Mouse (Mus musculus): ENCODE data around the gene Cercam.

The Cercam gene

GRCm38 (mm10) chr2:29868949-29869645 is at the start of gene Cercam:
Gene Cercam, plus strand, starts transcription at chr2:29869164.
- peak; percentile 95 for DNase-seq

- no peak for DNase-seq
Observed at GRCm38 (mm10) chr2:29819363-29819762, 49.6 kb upstream of the Cercam start.

DNA sequence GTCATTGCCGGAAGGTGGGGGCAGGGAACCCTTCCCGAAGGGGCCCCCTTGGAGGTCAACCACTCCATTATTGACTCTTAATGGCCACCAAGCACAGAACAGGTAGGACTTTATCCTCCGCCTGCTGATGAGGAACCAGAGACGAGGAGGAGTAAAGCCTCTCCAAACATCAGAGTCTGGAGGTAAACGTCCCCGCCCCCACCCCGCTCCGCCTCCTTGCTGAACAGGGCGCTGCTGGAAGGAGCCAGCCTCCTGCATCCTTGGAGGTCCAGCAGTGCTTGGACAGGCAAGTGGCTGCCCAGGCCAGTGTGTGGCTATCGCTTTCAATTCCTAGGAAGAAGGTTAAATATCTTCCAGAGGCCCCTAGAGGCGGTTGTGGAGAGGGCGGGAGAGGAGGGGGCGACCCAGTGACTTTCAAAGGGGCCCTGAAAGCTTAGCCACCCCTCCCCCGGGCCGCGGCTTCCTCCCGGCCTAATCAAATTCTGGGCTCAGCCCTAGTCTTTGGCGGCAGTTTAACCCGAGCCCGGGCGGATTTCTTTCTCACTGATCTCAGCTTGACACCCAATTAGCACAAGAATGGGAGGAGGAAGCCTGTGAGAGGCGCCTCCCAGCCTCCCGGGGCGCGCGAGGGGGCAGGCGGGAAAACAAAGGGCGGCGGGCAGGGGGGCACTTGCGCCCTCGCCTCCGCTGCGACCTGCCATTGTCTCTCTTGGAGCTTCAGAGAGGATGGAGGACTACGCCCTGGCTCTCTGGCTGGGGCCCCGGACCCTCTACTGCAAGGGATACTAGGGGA is 48.7 kb upstream of the Cercam start, which contains the start of gene Urm1:
Gene Urm1 (plus strand): TSS at position 51 of the 793 bp plus-strand sequence.
- peak; percentile 97 for DNase-seq

GRCm38 (mm10) chr2:29826318-29826925 is 42.5 kb upstream of the Cercam start:
- no peak for DNase-seq

GRCm38 (mm10) chr2:29826926-29827708 is 41.8 kb upstream of the Cercam start:
- peak; percentile 99 for DNase-seq

DNA sequence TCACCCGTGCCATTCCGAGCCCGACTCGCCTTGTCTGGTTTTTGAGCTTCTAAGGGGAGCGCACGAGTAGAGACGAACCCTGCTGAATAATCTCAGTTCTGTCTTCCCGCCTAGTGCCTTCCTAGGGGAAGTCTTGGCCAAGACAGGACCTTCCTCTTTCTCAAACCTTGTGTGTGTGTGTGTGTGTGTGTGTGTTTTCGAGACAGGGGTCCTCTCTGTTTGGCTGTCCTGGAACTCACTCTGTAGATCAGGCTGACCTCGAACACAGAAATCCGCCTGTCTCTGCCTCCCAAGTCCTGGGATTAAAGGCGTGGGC is 41.3 kb upstream of the Cercam start:
- no peak for DNase-seq

- DNase-seq, result no peak
Observed at GRCm38 (mm10) chr2:29831106-29831505, 37.9 kb upstream of the Cercam start.

DNA sequence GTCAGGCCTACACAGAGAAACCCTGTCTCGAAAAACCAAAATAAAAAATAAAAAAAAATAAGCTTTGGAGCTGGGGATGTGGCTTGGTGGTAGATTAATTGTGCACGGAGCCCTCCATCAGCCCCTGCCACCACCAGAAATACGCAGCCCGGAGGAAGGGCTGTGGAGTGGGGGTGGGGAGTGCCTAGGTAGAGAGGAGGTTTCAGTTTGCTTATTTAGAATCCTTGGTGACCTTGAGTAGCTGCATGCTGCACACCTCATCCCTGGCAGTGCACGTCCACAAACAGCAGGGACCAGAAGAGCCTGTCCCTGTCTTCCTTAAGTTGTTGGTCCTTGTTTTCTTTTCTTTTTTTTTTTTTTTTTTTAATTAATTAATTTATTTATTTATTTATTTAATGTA is 35.2 kb upstream of the Cercam start:
- no peak for DNase-seq

GRCm38 (mm10) chr2:29835391-29835899 is 33.5 kb upstream of the Cercam start:
- no peak for DNase-seq

- peak; percentile 56 for DNase-seq
Observed at GRCm38 (mm10) chr2:29839460-29839859, 29.5 kb upstream of the Cercam start.

DNA sequence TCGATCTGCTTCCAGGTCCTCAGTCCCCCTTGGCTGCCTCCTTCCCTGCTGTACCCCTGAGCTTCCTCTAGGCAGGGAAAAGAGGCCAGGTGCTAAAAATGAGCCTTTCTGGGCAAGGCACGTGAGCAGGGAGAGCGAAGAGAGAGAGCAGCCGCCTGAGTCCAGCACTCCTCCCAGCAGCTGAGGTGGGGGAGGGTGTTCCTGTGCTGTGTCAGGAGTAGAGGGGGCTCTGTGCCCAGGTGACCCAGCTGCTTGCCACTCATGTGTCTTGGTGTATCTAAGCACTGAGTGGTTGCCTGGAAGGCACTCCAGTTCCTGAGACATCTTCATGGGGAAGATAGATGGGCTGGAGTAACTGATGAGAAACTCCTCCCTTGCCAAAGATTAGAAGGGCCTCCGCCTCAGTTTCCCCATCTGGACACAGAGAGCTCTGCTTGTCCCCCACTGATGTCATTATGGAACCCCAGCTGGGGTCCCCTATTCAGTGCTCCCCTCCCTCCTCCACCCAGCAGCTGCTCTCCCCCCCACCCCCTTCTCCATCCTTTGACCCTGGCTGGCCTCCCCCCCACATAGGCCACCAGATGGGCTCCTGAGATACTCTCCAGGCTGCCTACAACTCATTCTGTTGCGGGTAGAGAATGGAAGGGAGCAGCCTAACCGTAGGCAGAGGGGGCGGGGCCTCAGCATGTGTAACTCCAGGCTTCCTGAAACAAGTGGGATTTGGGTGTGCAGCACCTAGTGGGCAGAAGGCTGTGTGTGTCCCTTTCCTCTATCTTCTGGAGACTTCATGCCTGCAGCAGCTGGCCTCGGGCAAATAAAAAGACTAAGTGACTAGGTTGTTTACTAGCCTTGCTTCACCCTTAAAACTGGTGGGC is 25.5 kb upstream of the Cercam start:
- no peak for DNase-seq

DNA sequence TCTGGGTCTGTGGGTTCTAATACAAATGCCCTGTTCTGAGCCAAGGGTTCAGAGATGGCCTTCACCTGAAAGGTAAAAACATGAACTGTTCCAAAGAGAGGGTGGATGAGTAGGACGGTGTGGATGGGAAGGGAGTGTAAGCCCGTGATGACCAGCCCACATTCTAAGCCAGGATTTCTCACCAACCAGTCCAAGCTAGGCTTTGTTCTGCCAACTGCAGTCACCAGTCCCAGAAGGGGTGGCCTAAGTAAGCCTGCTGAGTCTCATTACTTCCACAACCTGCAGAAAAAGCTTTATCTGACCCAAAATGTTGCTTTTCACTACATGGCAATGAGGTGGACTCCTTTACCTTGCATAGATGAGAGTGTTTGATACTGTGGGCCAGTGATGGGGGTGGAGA is 24.8 kb upstream of the Cercam start:
- no peak for DNase-seq

GRCm38 (mm10) chr2:29844661-29845060 is 24.3 kb upstream of the Cercam start:
- DNase-seq, result no peak

DNA sequence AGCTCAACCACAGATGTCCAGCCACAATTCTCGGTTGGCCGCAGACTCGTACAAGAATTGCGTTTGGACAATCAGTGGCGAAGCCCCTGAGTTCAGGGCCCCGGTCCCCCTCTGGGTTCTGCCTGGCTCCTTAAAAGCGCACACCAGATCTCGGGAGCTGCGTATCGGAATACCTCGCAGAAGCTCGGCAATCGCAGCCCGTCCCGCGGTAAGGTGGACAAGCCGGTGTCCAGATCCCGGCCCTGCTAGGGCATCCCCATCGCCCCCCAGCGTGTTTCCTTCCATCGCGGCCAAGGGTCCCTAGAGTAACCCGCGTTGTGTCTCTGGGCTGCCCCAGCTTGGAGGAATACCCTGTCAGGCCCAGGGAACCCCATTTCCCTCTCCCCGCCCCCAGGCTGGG is 23.3 kb upstream of the Cercam start:
- DNase-seq, result peak; percentile 31

DNA sequence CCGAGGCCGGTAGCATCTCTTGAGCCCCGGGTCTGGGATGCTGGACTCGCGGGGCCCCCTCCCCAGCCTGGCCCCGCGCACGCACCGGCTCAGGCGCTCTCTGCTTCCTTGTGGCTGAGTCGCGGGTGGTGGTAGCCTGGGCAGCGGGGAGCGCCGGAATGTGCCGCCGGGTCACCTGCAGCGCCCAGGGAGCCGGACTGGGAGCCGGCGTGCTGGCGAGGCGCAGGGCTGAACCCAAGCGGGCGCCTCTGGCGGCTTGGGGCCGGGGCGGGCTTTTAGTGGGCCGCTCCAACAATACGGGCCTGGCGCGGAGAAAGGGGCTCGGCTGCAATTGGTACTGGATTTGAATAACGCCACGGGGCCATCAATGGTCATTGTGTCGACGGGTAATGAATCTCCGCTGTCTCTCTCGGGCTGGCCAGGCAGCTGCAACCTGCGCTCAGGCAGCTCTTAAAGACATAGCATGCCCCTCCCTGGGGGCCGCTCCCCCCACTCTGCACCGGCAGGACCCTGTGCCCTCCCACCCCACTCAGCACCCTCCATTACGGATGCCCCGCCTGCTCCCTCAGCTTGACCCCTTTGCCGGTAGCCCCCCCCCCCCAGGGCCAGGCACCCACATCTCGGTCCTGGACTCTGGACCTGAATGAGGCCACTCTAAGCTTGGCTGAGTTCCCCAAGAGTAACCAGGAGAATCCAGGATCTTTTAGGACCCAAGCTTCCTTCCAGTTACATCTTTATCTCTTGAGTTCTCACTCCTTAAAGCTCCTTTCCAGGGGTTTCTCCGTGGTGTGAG is 22.7 kb upstream of the Cercam start:
- peak; percentile 69 for DNase-seq

DNA sequence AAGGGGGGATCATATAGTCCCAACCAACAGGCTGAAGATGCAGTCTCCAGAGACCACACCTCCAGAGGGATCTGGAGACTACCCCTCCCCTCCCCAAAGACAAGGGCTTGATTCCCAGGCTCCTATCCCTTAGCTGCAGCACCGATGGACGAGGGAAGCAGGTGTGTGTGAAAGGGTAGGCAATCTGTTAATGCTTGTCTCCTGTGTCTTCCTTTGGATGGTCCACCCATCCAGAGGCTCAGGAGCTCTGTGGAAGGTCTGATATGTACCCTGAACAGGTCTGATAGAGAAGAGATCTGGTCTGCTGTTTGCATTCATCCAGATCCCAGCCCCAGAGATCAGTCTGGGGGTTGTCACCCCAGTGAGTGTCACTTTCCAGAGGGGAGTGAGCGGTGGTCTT is 22.1 kb upstream of the Cercam start:
- DNase-seq, result no peak

- peak; percentile 19 for DNase-seq
Observed at GRCm38 (mm10) chr2:29849041-29849440, 19.9 kb upstream of the Cercam start.

GRCm38 (mm10) chr2:29849841-29850480 is 19.0 kb upstream of the Cercam start:
- DNase-seq, result no peak

- DNase-seq, result no peak
Observed at GRCm38 (mm10) chr2:29852957-29853485, 15.9 kb upstream of the Cercam start.

DNA sequence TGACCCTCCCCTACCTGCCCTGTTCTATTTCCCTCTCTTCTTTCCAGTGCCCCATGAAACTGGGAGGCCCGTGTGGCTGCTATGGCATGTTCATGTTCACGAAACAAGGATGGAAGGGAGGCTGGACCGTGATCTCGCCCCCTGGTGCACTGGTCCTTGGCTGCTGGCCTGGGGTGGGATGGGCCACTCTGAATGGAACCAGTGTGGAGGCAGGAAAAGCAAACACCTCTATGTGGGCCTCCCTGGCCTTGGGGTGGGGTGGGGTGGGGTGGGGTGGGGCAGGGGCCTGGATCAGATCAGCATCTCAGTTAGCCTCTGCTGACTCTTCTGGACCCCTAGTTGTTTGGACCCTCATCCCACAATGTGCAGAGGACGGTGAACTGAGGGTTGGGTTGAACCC is 15.2 kb upstream of the Cercam start:
- no peak for DNase-seq

Data from retina, postnatal 1 day (tissue).